Mouse (Mus musculus) kidney, postnatal 0 days (tissue): ENCODE measurements around the gene Nfx1. TPM values are rescaled to one million over a fixed set of nuclear protein-coding genes. Genes with fewer than 3 reads are reported as not detected.

Source experiments
- ATAC-seq: fragments of 200-750 bp; cut with Nextera tagmentation; replicated peaks from 2 replicates; pipeline ENCODE4 v1.8.0; 2017; ENCODE audit warnings: low read depth, moderate number of reproducible peaks, moderate TSS enrichment, moderate library complexity; ENCODE audit not compliant: low FRiP score
- DNase-seq: peaks from one replicate; pipeline ENCODE4 v3.0.0-alpha.2; 2016; ENCODE audit warnings: low spot score
- H3K27ac ChIP-seq: fragments of 300-500 bp; sonication (generic); 2 replicates; pipeline ENCODE4 v1.5.1; 2014; ENCODE audit warnings: mild to moderate bottlenecking
- H3K27me3 ChIP-seq: fragments of 300-500 bp; sonication (generic); 2 replicates; pipeline ENCODE4 v1.6.1; 2014; ENCODE audit warnings: low read length, mixed read lengths; ENCODE audit not compliant: insufficient read depth
- H3K36me3 ChIP-seq: fragments of 300-500 bp; sonication (generic); 2 replicates; pipeline ENCODE4 v1.6.1; 2014; ENCODE audit warnings: low read length, mixed read lengths; ENCODE audit not compliant: insufficient read depth
- H3K4me1 ChIP-seq: fragments of 300-500 bp; sonication (generic); replicated peaks from 2 replicates; pipeline ENCODE4 v1.6.1; 2014; ENCODE audit warnings: antibody characterized with exemption, low read length, mixed read lengths; ENCODE audit not compliant: insufficient read depth
- H3K4me2 ChIP-seq: fragments of 300-500 bp; sonication (generic); 2 replicates; pipeline ENCODE4 v1.6.1; 2014; ENCODE audit warnings: mild to moderate bottlenecking, low read length, moderate library complexity, mixed read lengths
- H3K4me3 ChIP-seq: fragments of 300-500 bp; sonication (generic); replicated peaks from 2 replicates; pipeline ENCODE4 v1.5.1; 2014; ENCODE audit warnings: low read depth, low read length
- H3K9ac ChIP-seq: fragments of 300-500 bp; sonication (generic); 2 replicates; pipeline ENCODE4 v1.6.1; 2014; ENCODE audit warnings: low read depth, low read length
- H3K9me3 ChIP-seq: fragments of 300-500 bp; sonication (generic); replicated peaks from 2 replicates; pipeline ENCODE4 v1.6.1; 2016; ENCODE audit warnings: low read length, inconsistent platforms, mixed read lengths
- CTCF ChIP-seq: IDR thresholded peaks from 2 replicates; pipeline ENCODE4 v1.5.1; 2016; ENCODE audit warnings: antibody characterized with exemption, low read depth, mild to moderate bottlenecking, moderate library complexity
- WGBS: fragments of 180-500 bp; shearing (Covaris S2); extraction: QIAGEN DNeasy Blood & Tissue Kit; methylation state at CpG from one replicate; pipeline ENCODE4 v1.1.7; 2014; 5-methylcytosine and 5-hydroxymethylcytosine counted together
- polyA plus RNA-seq: library from polyadenylated mRNA; unstranded; fragments of >200 nt; fragmentation: Nextera tagmentation; extraction: Ambion mirVana; gene quantifications from 2 replicates; pipeline ENCODE4 v1.2.1, GENCODE M21; 2015

Nfx1 gene
- polyA plus RNA-seq, 1 experiment from 2014 or later, result 55.1 TPM

DNA sequence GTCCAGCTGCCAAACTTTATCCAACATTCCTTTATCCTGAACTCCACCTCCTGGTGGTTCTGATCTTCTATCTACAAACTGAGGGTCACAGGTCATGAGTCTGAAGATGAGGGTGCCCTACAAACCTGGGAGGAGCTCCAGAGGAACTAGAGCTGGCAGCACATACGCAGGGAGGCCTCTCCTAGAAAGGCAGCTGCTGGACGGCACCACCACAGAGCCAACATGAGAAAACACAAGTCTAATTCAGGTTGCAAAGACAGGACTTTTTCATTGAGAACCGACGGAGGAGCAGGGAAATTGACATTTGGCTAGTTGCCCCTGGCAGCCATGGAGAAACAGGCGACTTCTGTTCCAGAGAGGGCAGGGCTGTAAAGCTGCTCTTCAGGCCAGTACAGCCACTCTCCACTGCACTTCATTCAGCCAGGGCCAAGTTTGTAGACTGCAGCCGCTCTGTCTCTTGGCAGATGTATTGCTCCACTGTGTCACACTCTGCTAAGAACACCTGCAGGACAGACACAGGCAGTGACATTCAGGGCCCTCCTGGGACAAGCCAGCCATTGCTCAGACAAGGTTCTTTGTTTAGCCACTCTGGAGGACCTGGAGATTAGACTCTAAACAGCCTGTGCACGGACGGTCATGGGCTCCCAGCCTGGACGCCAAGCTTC lies 34.4 kb upstream of the Nfx1 start:
- ATAC-seq (no peak), DNase-seq (no peak)
- Histone ChIP-seq H3K27me3 (no peaks in the 10 kb centered on the region), H3K9me3 (no peaks in the 10 kb centered on the region), H3K4me2 (no peak overlapping the region), H3K36me3 (peaks cover 68% of the 10 kb centered on the region), H3K4me1 (no peaks in the 10 kb centered on the region), H3K27ac (no peak overlapping the region), H3K4me3 (no peak overlapping the region), H3K9ac (no peak overlapping the region)
- no peak for TF ChIP-seq CTCF
- 77% methylated on average over 9 of the region's 9 CpGs for WGBS

DNA sequence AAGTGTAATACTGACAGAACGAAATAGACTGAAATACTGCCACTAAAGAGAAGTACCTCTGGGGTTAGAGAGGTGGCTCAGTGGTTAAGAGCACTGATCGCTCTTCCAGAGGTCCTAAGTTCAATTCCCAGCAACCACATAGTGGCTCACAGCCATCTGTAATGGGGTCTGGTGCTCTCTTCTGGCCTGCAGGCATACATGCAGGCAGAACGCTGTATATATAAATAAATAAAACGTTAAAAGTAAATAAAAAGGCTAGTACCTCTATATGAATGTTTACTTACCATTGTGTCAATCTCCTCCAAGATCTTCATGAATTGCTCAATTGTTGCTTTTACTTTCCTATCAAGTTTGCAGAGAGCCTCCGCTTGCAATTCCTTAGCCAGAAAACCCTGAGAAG lies 31.9 kb upstream of the Nfx1 start:
- H3K27ac ChIP-seq, result no peak overlapping the region
- H3K36me3 ChIP-seq, result peaks cover 74% of the 10 kb centered on the region
- no peaks in the 10 kb centered on the region for H3K27me3 ChIP-seq
- no peak overlapping the region for H3K4me3 ChIP-seq
- H3K4me2 ChIP-seq, result no peak overlapping the region
- DNase-seq, result no peak
- no peak overlapping the region for H3K9ac ChIP-seq
- H3K4me1 ChIP-seq, result no peaks in the 10 kb centered on the region
- no peak for TF ChIP-seq CTCF
- no peak for ATAC-seq
- 95% methylated on average over 5 of the region's 5 CpGs for WGBS
- H3K9me3 ChIP-seq, result no peaks in the 10 kb centered on the region

DNA sequence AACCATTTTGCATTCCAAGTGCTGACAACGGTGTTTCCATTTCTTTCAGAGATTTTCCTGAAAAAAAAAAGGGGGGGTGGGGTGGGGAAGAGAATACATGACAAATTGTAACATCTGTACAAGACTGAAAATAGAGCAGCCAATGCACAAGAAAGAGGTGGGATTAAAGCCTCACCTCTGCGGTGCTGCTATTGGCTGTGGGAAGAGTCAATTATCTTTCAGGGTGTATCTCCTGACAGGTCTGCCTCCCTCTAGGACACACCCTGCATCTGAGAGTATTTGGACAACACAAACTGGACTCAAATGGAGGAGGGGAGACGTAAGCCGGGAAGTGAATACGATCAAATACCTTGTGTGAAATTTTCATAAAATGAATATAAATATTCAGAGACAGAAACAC lies 27.1 kb upstream of the Nfx1 start:
- H3K27ac ChIP-seq, result no peak overlapping the region
- H3K4me3 ChIP-seq, result no peak overlapping the region
- 96% methylated on average over 5 of the region's 5 CpGs for WGBS
- no peak overlapping the region for H3K9ac ChIP-seq
- DNase-seq, result no peak
- peaks cover 56% of the 10 kb centered on the region for H3K36me3 ChIP-seq
- H3K4me1 ChIP-seq, result peaks cover 6% of the 10 kb centered on the region; the same call in 1 of the 2 replicates
- H3K4me2 ChIP-seq, result no peak overlapping the region
- no peaks in the 10 kb centered on the region for H3K9me3 ChIP-seq
- no peaks in the 10 kb centered on the region for H3K27me3 ChIP-seq
- ATAC-seq, result no peak
- no peak for TF ChIP-seq CTCF

DNA sequence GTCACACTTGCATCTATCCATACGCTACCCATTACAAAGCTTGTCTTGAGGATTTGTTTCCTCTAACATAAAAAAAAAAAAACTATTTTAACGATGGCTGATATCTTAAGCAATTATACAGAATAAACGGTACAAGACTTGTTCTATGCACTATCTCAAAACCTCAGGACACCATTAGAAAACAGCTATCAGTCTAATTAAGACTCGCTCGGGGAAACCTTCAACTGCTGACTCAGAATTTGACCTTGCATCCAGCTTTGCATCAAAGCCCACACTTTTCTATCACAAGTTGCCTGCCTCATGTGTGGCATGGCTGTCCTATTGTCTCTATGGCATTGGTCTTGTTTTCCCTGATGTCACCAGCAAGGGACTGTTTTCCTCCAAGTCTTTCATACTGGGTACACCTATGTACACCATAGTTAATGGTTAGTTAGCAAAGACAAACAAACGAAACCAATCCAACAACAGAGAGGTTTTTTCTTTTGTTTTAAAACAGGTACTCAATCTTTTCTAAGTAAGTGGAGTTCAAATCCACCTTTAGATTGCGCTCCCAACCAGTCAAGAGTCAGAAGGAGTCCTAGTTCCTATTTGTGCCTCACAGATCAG lies 24.1 kb upstream of the Nfx1 start:
- Histone ChIP-seq H3K9ac (peak overlapping the region; percentile 85; the same call in 1 of the 2 replicates), H3K9me3 (no peaks in the 10 kb centered on the region), H3K36me3 (peaks cover 31% of the 10 kb centered on the region), H3K27me3 (no peaks in the 10 kb centered on the region), H3K4me2 (peak overlapping the region; percentile 76), H3K4me3 (peak overlapping the region; percentile 70), H3K27ac (0 out of 2 replicates have a peak overlapping the region, but pooled peaks have one; percentile 88), H3K4me1 (peaks cover 14% of the 10 kb centered on the region)
- no peak for ATAC-seq
- TF ChIP-seq CTCF, result no peak
- WGBS, result 77% methylated on average over 7 of the region's 7 CpGs
- no peak for DNase-seq

GRCm38 (mm10) chr4:40947565-40948159 lies 23.0 kb upstream of the Nfx1 start:
- peak; percentile 70 for DNase-seq
- no peaks in the 10 kb centered on the region for H3K9me3 ChIP-seq
- peak overlapping the region; percentile 70 for H3K4me3 ChIP-seq
- TF ChIP-seq CTCF, result peak; percentile 30
- H3K4me2 ChIP-seq, result peak overlapping the region; percentile 76
- ATAC-seq, result no peak; the same call in 1 of the 2 replicates
- no peaks in the 10 kb centered on the region for H3K27me3 ChIP-seq
- H3K9ac ChIP-seq, result peak overlapping the region; percentile 85
- under 1% methylated on average over 39 of the region's 40 CpGs for WGBS
- H3K36me3 ChIP-seq, result peaks cover 25% of the 10 kb centered on the region
- peak overlapping the region; percentile 88 for H3K27ac ChIP-seq
- H3K4me1 ChIP-seq, result peaks cover 14% of the 10 kb centered on the region

GRCm38 (mm10) chr4:40948160-40948708 lies 22.5 kb upstream of the Nfx1 start, which contains the start of the genes Bag1 and Chmp5:
Gene Bag1, minus strand, starts transcription at chr4:40948294.
Gene Chmp5, plus strand, starts transcription at chr4:40948407.
- Histone ChIP-seq H3K27ac (peak within 1 kb of the TSS; percentile 88), H3K4me1 (peaks cover 14% of the 10 kb centered on the region), H3K4me3 (peak within 1 kb of the TSS; percentile 70), H3K36me3 (peaks cover 30% of the 10 kb centered on the region; the same call in 1 of the 2 replicates), H3K4me2 (peak within 1 kb of the TSS; percentile 76), H3K9me3 (no peaks in the 10 kb centered on the region), H3K9ac (peak within 1 kb of the TSS; percentile 85), H3K27me3 (no peaks in the 10 kb centered on the region)
- ATAC-seq (peak; percentile 97), DNase-seq (peak; percentile 100)
- WGBS, result under 1% methylated on average over 34 of the region's 50 CpGs
- TF ChIP-seq CTCF, result peak; percentile 41; the same call in 1 of the 2 replicates
